Mouse (Mus musculus) layer of hippocampus, adult 2 months (tissue): ENCODE results near the gene Eif4e2. TPM values are rescaled to one million over a fixed set of nuclear protein-coding genes. Genes with fewer than 3 reads are reported as not detected.

ENCODE experiments used
- DNase-seq, 2 experiments: peaks; one replicate each; pipeline ENCODE4 v3.0.0; 2022; ENCODE audit warnings: low spot score in 2 of 2
- H3K27ac ChIP-seq: fragments of 200-600 bp; 2 replicates; pipeline ENCODE4 v1.8.1; 2022
- H3K4me3 ChIP-seq: fragments of 200-600 bp; 2 replicates; pipeline ENCODE4 v1.8.1; 2022; ENCODE audit warnings: mild to moderate bottlenecking
- CTCF ChIP-seq: fragments of 200-600 bp; conservative IDR thresholded peaks from 2 replicates; pipeline ENCODE4 v1.8.1; 2022; ENCODE audit warnings: antibody characterized with exemption, mild to moderate bottlenecking, moderate library complexity
- total RNA-seq, 2 experiments: library from RNA; stranded (reverse); gene quantifications; 2 replicates each; pipeline ENCODE4 v1.2.3; 2021

The Eif4e2 gene
- total RNA-seq, 2 experiments from 2014 or later, result 55.6 to 55.8 TPM

GRCm38 (mm10) chr1:87271596-87271995, 57.9 kb downstream of the Eif4e2 start:
- no peak overlapping the region for H3K27ac ChIP-seq
- no peak for DNase-seq
- no peak overlapping the region for H3K4me3 ChIP-seq
- no peak for TF ChIP-seq CTCF

DNA sequence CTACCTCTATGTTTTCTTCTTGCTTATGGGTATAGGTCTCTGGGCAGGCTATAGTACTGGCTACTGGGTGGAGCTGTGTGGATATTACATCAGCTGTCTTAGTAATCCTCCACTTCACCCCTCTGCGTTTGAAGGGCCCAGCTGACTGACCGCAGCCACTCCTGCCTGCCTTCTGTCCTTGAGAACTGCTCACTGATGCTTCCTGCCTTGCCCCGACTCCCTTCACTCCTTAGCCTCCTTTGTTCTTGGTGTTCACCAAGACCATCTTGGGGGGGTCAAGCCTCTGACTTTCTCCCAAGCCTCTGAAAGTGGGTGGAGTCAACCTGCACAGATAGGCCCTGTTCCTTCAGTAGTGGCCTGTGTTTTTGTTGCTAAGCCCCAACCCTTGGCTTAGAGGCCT, 58.7 kb downstream of the Eif4e2 start:
- H3K27ac ChIP-seq, result no peak overlapping the region
- H3K4me3 ChIP-seq, result no peak overlapping the region
- DNase-seq, result no peak
- no peak for TF ChIP-seq CTCF

GRCm38 (mm10) chr1:87273514-87273942, 59.8 kb downstream of the Eif4e2 start:
- no peak overlapping the region for H3K4me3 ChIP-seq
- peak overlapping the region; percentile 71 for H3K27ac ChIP-seq
- TF ChIP-seq CTCF, result no peak
- peak; percentile 16 to 67 for DNase-seq

DNA sequence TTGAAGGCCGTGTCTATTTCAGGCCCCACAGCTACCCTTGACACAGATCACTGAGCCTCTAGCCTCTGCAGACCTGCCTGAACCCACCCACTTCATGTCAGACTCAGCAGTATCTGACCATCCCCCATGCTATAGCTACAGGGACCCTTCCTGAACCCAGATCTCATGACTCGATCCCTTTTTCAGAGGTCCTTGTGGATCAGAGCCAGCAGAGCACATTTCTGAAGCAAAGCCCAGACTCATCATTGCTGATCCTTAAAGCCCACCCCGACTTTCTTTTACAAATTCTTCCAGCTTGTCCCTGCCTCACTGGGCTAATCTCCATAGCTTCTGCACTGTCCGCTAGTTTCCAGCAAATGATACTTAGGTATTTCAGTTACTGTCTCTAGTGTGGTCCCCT, 60.4 kb downstream of the Eif4e2 start:
- no peak for DNase-seq
- peak overlapping the region; percentile 71 for H3K27ac ChIP-seq
- no peak overlapping the region for H3K4me3 ChIP-seq
- TF ChIP-seq CTCF, result no peak

DNA sequence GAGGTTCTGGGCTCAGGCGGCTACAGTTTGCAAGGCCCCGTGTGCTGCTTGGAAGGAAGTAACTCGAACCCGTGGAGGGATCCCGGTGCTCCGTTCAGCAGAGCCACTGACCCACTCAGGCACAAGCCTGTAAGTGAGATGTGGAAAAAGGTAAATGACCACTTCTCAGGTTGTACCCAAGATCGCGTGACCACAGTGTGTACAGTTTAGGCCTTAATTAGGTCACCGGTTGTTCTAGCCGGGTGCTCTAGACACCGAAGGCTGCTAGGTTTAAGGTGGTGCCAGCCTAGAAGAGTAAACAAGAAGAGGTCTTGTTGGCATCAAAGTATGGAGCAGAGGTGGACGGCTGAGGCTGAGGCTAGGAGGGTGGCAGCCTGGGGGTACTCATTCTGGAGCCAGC, 61.4 kb downstream of the Eif4e2 start:
- TF ChIP-seq CTCF, result no peak
- DNase-seq, result no peak
- Histone ChIP-seq H3K4me3 (no peak overlapping the region), H3K27ac (no peak overlapping the region)

- Histone ChIP-seq H3K27ac (no peak overlapping the region), H3K4me3 (no peak overlapping the region)
- no peak for TF ChIP-seq CTCF
- DNase-seq, result no peak
These were observed 62.3 kb downstream of the Eif4e2 start for GRCm38 (mm10) chr1:87276056-87276455.

GRCm38 (mm10) chr1:87280281-87280680, 66.6 kb downstream of the Eif4e2 start:
- no peak for DNase-seq
- no peak for TF ChIP-seq CTCF
- H3K27ac ChIP-seq, result no peak overlapping the region

GRCm38 (mm10) chr1:87281599-87282412, 68.1 kb downstream of the Eif4e2 start:
- H3K27ac ChIP-seq, result no peak overlapping the region
- H3K4me3 ChIP-seq, result no peak overlapping the region
- no peak for DNase-seq
- no peak for TF ChIP-seq CTCF

More at GRCm38 (mm10) chr1:87280281-87280680, 66.6 kb downstream of the Eif4e2 start:
- no peak overlapping the region for H3K4me3 ChIP-seq

- H3K27ac ChIP-seq, result no peak overlapping the region
- H3K4me3 ChIP-seq, result no peak overlapping the region
- peak; percentile 34 for TF ChIP-seq CTCF
- no peak for DNase-seq
These were observed 68.7 kb downstream of the Eif4e2 start for GRCm38 (mm10) chr1:87282413-87282788.

DNA sequence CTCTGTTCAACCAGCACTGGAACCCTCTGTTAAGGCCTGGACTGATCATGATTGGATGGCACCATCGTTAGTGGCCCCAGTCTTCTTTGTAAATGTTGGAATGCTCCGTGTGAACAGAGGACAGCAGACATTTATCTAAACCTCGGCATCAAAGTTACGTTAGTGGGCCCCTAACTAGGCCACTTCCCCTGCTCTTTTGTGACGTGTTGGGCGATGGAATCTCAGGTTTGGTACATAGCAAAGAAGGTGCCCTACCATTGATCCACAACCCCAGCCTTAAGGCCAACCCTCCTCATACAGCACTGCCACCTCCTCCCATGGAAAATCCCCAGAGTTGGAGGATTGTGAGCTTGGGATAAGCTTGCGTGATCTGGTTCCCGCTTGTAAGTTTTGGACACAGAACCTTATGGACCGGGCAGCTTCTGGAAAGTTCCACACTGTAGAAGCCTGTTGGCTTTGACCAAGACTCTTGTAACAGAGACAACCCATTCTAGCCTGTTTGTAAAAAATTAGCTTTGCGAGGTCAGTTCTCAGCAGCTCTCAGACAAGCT, 69.8 kb downstream of the Eif4e2 start:
- TF ChIP-seq CTCF, result no peak

GRCm38 (mm10) chr1:87287105-87287504, 73.4 kb downstream of the Eif4e2 start:
- no peak for DNase-seq
- no peak for TF ChIP-seq CTCF
- Histone ChIP-seq H3K27ac (peak overlapping the region; percentile 43; the same call in 1 of the 2 replicates), H3K4me3 (no peak overlapping the region)

More for the DNA sequence above, 69.8 kb downstream of the Eif4e2 start:
- DNase-seq, result no peak
- H3K4me3 ChIP-seq, result no peak overlapping the region
- H3K27ac ChIP-seq, result no peak overlapping the region

Other genes starting within 250 kb of the Eif4e2 start
- gene Alppl2, start 124.0 kb upstream of the Eif4e2 start, total RNA-seq, result not detected
- gene Alpi, start 112.3 kb upstream of the Eif4e2 start, total RNA-seq, result under 1 TPM in 1 of 2 experiments, not detected in 1; 0.15 TPM
- gene Akp3, start 88.9 kb upstream of the Eif4e2 start, total RNA-seq, result not detected
- 1 to 10 TPM; 1.6 TPM for gene Ecel1, start 57.4 kb upstream of the Eif4e2 start, total RNA-seq
- under 1 TPM; 0.15 to 0.22 TPM for gene Prss56, start 30.6 kb upstream of the Eif4e2 start, total RNA-seq
- gene Chrnd, start 23.3 kb upstream of the Eif4e2 start, total RNA-seq, result not detected
- gene Chrng, start 9.3 kb upstream of the Eif4e2 start, total RNA-seq, result not detected
- gene Efhd1, start 50.4 kb downstream of the Eif4e2 start, total RNA-seq, result 10 to 100 TPM; 13.6 to 15.0 TPM
- 100 to 1,000 TPM; 144 to 148 TPM for gene Gigyf2, start 113.1 kb downstream of the Eif4e2 start, total RNA-seq
- 1 to 10 TPM in 1 of 2 experiments, under 1 TPM in 1; 0.37 to 2.2 TPM for gene Kcnj13, start 180.8 kb downstream of the Eif4e2 start, total RNA-seq